Mouse (Mus musculus) c-Kit-positive CD71-positive TER-119-negative erythroid progenitor cells, embryonic 14.5 days (primary cell): ENCODE results near the gene Timp2.

Experiments
- DNase-seq: peaks from one replicate; pipeline ENCODE4 v3.0.0-alpha.2; 2013; ENCODE audit warnings: low read depth

Timp2 gene

DNA sequence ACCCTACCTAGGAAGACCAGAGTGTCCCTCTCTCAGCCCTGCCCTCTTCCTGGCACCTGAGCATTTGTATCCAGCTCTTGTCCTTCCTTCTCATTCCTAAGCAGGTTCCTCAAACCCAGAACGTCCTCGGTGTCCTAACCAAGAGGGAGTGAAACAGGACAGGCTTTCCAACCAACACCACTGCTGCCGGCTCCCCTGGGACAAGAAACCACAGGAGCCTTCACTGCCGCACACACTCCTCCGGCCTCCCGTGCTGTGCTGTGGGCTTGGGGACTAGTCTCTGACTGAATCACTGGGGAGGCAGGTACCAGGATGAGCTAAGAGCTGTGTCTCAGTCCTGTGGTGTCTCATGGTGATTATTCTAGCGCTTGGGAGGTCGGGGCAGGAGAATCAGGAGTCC, 14.1 kb upstream of the Timp2 start:
- DNase-seq: no peak

GRCm38 (mm10) chr11:118369251-118369650, 13.7 kb upstream of the Timp2 start:
- DNase-seq: no peak

GRCm38 (mm10) chr11:118368330-118368729, 12.8 kb upstream of the Timp2 start:
- peak; percentile 20 for DNase-seq

DNA sequence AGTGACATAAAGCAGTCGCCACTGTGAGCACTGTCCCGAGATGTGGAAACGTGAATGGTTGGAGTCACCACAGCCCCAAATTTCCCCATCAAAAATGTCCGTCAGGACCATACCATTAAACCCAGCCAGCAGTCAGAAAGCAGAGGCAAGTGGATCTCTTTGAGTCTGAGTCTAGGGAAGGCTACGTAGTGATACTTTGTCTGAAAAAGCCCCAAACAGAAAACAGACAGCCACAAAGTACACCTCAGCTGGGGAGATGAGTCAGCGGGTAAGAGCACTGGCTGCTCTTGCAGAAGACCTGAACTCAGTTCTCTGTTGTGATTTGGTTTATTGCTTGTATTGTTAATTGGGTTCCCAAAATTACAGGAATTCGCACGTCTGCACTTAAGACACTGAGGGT, 11.0 kb upstream of the Timp2 start:
- DNase-seq: no peak

GRCm38 (mm10) chr11:118366108-118366507, 10.6 kb upstream of the Timp2 start:
- DNase-seq: no peak

- no peak for DNase-seq
These were observed 9.6 kb upstream of the Timp2 start for GRCm38 (mm10) chr11:118365171-118365570.

DNA sequence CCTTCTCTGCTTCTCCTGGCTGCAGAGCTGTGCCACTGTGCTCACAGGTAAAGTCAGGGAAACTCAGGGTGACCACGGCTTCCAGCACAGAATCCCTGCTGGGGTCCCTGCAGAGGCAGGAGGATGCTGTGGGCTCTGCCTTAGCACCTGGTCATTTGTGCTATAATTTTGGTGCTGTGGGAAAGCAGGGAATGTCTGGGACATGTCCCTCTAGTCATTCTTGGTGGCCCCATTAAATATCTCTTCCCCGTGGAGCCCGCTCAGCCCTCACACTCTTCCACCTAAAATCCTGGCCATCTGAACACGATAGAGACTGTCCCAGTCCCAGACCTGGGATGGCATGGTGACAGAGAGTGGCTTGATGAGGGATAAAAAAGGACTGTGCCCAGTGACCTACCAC, 8.5 kb upstream of the Timp2 start:
- DNase-seq: no peak

- no peak for DNase-seq
These were observed 7.5 kb upstream of the Timp2 start for GRCm38 (mm10) chr11:118362971-118363518.

DNA sequence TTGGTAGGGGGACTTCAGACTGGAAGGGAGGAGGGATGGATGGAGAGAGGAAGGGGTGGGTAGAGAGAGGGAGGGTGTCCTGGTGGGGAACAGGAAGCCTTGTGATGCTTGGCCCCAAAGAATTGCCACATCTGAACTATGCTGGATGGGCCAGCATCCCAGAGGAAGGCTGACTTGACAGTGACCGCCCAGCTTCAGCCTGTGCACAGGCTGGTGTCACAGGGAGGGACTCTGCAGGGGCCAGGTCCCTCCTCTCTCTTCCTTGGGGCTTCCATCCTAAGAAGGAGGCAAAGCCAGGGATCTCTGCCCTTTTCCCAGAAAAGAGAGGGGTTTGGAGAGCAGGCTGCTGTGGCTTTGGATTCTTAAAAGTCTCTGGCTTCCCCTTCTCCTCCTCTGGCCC, 7.0 kb upstream of the Timp2 start:
- no peak for DNase-seq

DNA sequence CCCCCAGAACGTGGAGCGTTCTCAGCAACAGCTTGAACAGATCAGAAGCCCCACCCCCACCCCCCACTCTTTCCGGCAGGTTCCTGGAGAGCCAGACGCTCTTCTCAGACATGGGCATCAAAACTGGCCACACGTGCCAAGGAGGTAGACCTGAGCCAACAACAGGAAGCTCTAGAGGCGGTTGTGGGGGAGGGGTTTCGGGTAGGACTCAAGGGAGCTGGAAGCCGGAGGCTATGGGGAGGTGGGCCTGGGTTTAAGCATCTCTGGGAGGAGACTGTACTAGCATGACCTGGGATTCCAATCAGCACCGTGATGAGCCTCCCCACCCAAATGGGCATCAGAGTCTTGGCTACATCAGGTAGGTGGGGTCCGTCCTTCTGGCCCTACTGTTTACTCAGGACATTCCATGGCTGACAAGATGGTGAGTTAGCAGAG, 5.4 kb upstream of the Timp2 start:
- DNase-seq: no peak

GRCm38 (mm10) chr11:118360491-118360890, 5.0 kb upstream of the Timp2 start:
- DNase-seq: no peak

DNA sequence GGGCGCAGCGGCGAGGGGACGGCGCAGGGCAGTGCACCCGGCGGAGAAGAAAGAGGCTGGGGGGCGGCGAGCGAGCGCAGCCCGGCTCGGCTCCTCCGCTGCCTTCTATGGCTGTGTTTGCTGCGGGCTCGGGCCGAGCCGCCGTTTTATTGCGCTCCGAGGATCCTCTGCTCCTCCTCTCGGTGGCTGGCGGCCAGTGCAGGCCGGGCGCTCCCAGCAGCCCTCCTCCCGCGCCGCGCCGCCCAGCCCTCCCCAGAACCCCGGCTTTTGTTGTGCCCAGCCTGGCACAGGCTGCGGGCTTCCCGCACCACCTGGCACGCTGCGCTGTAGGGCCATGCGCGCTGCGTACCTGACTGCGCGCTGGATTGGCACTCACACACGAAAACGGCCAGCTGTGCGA, 335 bp downstream of the Timp2 start:
- no peak for DNase-seq

- DNase-seq: no peak
These were observed 826 bp downstream of the Timp2 start for GRCm38 (mm10) chr11:118354636-118355191.

GRCm38 (mm10) chr11:118349494-118349893, 6.0 kb downstream of the Timp2 start:
- no peak for DNase-seq

GRCm38 (mm10) chr11:118348877-118349276, 6.7 kb downstream of the Timp2 start:
- no peak for DNase-seq

DNA sequence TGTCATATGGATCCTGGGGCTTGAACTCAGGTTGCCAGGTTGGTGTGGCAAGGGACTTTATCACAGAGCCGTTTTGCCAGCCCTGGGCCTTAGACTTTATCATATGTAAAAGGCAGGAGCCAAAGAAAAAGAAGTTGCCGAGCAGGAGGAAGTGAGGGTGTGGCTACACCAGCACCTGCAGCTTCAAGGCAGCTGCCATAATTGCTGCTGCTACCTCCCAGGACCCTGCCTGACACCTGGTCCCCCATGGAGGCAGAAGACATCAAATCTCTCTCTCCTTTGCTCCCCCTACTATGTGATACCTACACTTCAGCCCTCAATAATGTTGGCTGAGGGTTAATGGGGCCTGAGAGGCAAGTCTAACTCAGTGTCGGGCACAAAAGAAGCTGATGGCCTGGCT, 7.1 kb downstream of the Timp2 start:
- DNase-seq: no peak

DNA sequence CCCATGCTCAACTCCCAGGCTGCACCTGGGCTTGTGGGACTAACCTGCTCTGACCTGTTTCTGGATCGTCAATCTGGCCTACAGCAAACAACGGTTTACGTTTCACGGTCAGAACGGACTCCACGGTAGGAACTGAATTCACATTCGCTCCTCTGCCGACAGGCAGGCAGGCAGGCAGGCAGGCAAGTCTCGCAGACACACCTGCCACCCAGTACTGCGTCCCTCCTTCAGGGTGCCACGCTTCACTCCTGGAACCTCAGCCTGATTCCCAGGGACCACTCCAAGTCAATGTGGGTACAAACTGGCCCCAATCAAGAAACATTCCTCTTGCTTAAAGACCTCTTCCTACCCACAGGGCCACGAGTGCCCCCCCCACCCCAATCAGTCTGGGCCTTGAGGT, 7.6 kb downstream of the Timp2 start:
- DNase-seq: no peak

GRCm38 (mm10) chr11:118347391-118347790, 8.1 kb downstream of the Timp2 start:
- DNase-seq: no peak

GRCm38 (mm10) chr11:118346395-118347096, 9.0 kb downstream of the Timp2 start:
- no peak for DNase-seq

DNA sequence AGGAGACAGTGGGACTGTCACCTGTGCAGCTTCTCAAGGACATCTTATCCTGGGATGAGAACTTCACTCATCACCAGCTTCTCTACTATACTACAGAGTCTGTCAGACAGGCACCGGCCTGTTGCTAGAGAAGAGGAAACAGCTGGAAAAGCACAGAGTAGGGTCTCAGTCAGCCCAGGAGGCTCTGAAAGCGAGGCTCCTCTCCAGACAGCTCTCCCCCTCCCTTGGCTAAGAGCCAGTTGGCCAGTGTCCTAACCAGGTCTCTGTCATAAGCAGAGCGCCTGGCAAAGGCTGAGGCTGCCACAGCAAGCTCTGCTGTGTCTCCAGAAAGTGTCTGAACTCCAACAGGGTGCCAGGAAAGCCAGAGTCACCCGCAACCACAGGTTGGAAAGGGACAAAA, 9.8 kb downstream of the Timp2 start:
- no peak for DNase-seq

GRCm38 (mm10) chr11:118343629-118344028, 11.9 kb downstream of the Timp2 start:
- no peak for DNase-seq

DNA sequence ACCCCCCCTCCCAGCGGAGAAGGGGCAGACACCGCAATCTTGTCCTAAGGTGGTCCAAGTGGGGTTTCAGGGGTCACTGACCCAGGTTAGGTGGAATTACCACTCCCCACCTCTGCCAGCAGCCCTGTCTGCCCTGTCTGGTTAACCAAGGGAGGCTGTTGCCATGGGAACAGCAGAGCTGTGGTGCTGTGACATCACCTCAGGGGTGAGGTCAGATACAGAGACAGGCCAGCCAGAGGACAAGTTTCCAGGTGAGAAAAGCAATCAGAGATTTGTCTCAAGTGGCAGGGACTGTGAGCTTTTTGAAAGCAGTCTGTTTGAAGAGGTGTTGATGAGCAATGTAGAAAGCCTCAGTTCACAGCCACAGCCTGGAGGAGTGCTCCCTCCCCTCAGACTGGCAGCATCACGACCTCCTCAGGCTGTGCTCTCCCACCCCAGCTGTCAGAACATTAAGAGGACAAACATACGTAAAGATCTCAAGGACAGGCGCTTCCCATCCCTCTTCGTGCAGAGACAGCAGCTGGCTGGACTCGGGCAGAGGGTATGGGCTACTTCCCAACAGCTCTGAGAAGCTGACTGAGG, 13.0 kb downstream of the Timp2 start, which contains the start of gene Cep295nl:
Gene Cep295nl (minus strand): TSS at position 101 of the 582 bp plus-strand sequence.
- no peak for DNase-seq

DNA sequence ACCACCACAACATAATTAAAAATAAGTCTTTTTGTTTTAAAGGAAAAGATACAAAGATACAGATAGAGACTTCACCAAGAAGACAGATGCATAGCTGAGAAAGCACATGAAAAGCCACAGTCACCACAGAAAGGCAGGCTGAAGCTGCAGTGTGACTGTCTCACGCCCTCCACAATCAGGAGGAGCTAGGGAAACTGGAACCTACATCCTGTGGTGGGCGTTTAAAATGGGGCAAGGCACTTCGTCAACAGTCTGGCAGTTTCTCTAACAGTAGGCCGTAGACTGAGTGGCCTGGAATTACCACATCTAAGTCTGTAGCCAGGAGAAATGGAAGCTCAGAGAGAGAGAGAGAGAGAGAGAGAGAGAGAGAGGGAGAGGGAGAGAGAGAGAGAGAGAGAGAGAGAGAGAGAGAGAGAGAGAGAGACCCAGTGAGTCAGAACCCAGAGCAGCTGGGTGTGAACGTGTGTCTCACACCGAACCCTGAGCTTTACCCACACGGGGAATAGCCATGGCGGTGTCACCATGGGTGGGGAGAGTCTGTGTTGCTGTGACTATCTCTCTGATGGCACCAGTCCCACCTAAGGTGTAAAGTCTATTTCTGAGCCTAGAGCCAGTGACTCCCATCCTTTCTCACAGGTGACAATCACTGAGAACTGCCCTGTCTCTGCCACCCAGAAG, 17.9 kb downstream of the Timp2 start:
- DNase-seq: no peak
